Mouse (Mus musculus) myocyte (in vitro differentiated cells): Measurements from ENCODE around the gene Sltm. TPM values are rescaled to one million over a fixed set of nuclear protein-coding genes. Genes with fewer than 3 reads are reported as not detected.
A peak's percentile ranks its signal among the peaks of the same experiment; 100 is the strongest.

Experiments
- H3K27me3 ChIP-seq: one replicate; pipeline ENCODE4 v1.6.1; 2011; ENCODE audit not compliant: control insufficient read depth, insufficient read depth, insufficient read length
- H3K36me3 ChIP-seq: one replicate; pipeline ENCODE4 v1.6.1; 2011; ENCODE audit not compliant: control insufficient read depth, insufficient read depth
- H3K4me2 ChIP-seq: one replicate; pipeline ENCODE4 v1.6.1; 2011; ENCODE audit warnings: low read depth, control low read depth
- H3K4me3 ChIP-seq: one replicate; pipeline ENCODE4 v1.5.1; 2011; ENCODE audit warnings: mild to moderate bottlenecking, control low read depth, moderate library complexity
- H3K79me2 ChIP-seq: one replicate; pipeline ENCODE4 v1.6.1; 2011; ENCODE audit not compliant: control insufficient read depth, insufficient read depth
- H3ac ChIP-seq: one replicate; pipeline ENCODE4 v1.6.1; 2011; ENCODE audit not compliant: control insufficient read depth, insufficient read length
- CEBPB ChIP-seq: IDR thresholded peaks from 2 replicates; pipeline ENCODE4 v1.6.1; 2011; ENCODE audit warnings: mild to moderate bottlenecking, moderate library complexity; ENCODE audit not compliant: poor library complexity, insufficient read depth, severe bottlenecking
- E2F4 ChIP-seq: IDR thresholded peaks from one replicate; pipeline ENCODE4 v1.6.1; 2011; ENCODE audit warnings: mild to moderate bottlenecking, control low read depth, moderate library complexity; ENCODE audit not compliant: insufficient read depth
- MAX ChIP-seq: IDR thresholded peaks from one replicate; pipeline ENCODE4 v1.6.1; 2011; ENCODE audit warnings: low read depth, mild to moderate bottlenecking, control low read depth
- MYOD1 ChIP-seq, 3 experiments: IDR thresholded peaks; one replicate each; pipeline ENCODE4 v1.6.1; 2011; ENCODE audit warnings: control low read depth in 2 of 3, low read depth in 2 of 3, mild to moderate bottlenecking in 2 of 3, moderate library complexity in 1 of 3; ENCODE audit not compliant: insufficient read length in 2 of 3, control insufficient read depth in 1 of 3
- MYOG ChIP-seq, 3 experiments: IDR thresholded peaks; one replicate each; pipeline ENCODE4 v1.6.1; 2011; ENCODE audit warnings: control low read depth in 2 of 3, low read depth in 2 of 3, mild to moderate bottlenecking in 2 of 3; ENCODE audit not compliant: insufficient read length in 2 of 3, control insufficient read depth in 1 of 3, insufficient read depth in 1 of 3
- POLR2A ChIP-seq: IDR thresholded peaks from one replicate; pipeline ENCODE4 v1.6.1; 2011; ENCODE audit warnings: low read depth, mild to moderate bottlenecking, control low read depth, moderate library complexity; ENCODE audit not compliant: insufficient read length
- POLR2AphosphoS2 ChIP-seq: IDR thresholded peaks from one replicate; pipeline ENCODE4 v1.6.1; 2011; ENCODE audit warnings: low read depth, control low read depth; ENCODE audit not compliant: insufficient read length
- REST ChIP-seq: IDR thresholded peaks from one replicate; pipeline ENCODE4 v1.6.1; 2011; ENCODE audit warnings: mild to moderate bottlenecking, control low read depth, moderate library complexity; ENCODE audit not compliant: insufficient read depth, insufficient read length
- SRF ChIP-seq: IDR thresholded peaks from one replicate; pipeline ENCODE4 v1.6.1; 2011; ENCODE audit warnings: low read depth; ENCODE audit not compliant: control insufficient read depth, insufficient read length
- TCF12 ChIP-seq: IDR thresholded peaks from one replicate; pipeline ENCODE4 v1.6.1; 2011; ENCODE audit warnings: mild to moderate bottlenecking, control low read depth; ENCODE audit not compliant: poor library complexity, insufficient read depth, severe bottlenecking
- TCF3 ChIP-seq: IDR thresholded peaks from one replicate; pipeline ENCODE4 v1.6.1; 2011; ENCODE audit warnings: low read depth, control low read depth; ENCODE audit not compliant: insufficient read length
- USF1 ChIP-seq: IDR thresholded peaks from one replicate; pipeline ENCODE4 v1.6.1; 2011; ENCODE audit warnings: low read depth, mild to moderate bottlenecking, control low read depth, moderate library complexity
- polyA plus RNA-seq: library from polyadenylated mRNA; unstranded; fragments of >200 nt; fragmentation: generic; extraction: Trizol; gene quantifications from one replicate; pipeline ENCODE4 v1.2.1, GENCODE M21; 2012; ENCODE audit warnings: missing spikeins

The Sltm gene
- 10.8 TPM for polyA plus RNA-seq

DNA sequence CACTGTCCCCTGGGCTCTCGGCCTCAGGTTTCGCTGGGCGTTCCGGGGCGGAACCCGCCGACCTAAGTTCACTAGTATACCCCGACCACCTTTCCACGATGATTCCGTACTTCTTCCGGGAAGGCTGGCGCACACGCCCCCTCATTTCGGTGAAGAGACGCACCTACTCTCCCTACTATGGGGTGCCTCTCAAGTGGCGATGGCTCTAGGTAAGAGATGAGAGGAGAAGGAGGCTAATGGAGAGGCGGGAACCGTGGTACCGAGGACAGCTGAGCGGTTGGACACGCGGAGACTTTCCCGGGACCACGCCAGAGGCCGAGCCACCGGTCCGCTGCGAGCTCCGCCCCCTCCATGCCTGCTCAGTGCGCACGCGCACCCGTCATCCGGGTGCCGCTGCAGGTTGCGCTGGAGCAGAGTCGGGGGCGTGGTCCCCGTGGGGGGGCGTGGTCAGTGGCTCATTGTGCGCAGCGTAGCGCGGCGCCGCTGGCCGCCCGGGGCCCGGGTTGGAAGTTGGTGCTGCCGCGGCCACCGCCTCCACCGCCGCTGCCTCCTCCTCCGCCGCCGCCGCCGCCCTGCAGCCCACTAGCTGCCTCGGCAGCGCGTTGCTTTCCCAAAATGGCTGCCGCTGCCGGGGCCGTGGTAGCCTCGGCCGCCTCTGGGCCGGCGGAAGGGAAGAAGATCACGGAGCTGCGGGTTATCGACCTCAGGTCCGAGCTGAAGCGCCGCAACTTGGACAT is at the start of gene Sltm:
Sltm (plus strand) TSS at position 450 of the 737 bp plus-strand sequence.
- Histone ChIP-seq H3K4me2 (peak within 1 kb of the TSS; percentile 98), H3K4me3 (peak within 1 kb of the TSS; percentile 77), H3K79me2 (peaks cover 43% of the 10 kb centered on the region), H3ac (peak within 1 kb of the TSS; percentile 93), H3K36me3 (peaks cover 13% of the 10 kb centered on the region), H3K27me3 (no peaks in the 10 kb centered on the region)
- TF ChIP-seq POLR2AphosphoS2: peak; percentile 53
- no peak for TF ChIP-seq TCF3
- TF ChIP-seq TCF12: no peak
- no peak for TF ChIP-seq CEBPB
- TF ChIP-seq MYOG (IDR thresholded peaks at IDR 0.05; ENCODE audit: control insufficient read depth in 1 of 3, insufficient read depth in 1 of 3, insufficient read length in 2 of 3, low read depth in 2 of 3): peak in 1 of 3 experiments; percentile 2
- TF ChIP-seq MYOD1 (IDR thresholded peaks at IDR 0.05; ENCODE audit: control insufficient read depth in 1 of 3, insufficient read length in 2 of 3, low read depth in 2 of 3): peak in 1 of 3 experiments; percentile 32
- TF ChIP-seq POLR2A: peak; percentile 67

DNA sequence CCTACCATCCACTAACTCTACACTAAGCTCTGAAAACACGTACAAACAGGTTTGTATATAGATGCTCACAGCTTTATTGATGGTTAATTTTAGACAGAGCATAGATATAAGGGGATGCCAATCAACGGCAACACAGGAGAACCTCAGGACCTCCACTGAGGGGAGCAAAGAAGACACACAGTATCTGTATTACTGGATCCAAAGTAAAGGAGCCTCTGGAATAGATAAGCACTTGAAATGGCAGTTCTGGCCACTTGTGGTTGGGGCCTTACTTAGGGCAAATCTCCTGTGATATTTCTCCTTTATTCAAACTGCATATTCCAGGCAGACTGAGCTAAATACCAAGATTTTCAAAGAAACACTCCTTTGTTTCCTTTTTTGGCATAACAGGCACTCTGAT is 49.5 kb upstream of the Sltm start:
- Histone ChIP-seq H3K27me3 (no peaks in the 10 kb centered on the region), H3ac (no peak overlapping the region), H3K4me2 (no peak overlapping the region), H3K4me3 (no peak overlapping the region), H3K36me3 (peaks cover 6% of the 10 kb centered on the region), H3K79me2 (peaks cover 93% of the 10 kb centered on the region)
- TF ChIP-seq USF1 (no peak), TCF12 (no peak), TCF3 (no peak), POLR2A (no peak), REST (no peak), E2F4 (no peak), CEBPB (no peak), MAX (no peak), MYOG (IDR thresholded peaks at IDR 0.05; ENCODE audit: control insufficient read depth in 1 of 3, insufficient read depth in 1 of 3, insufficient read length in 2 of 3, low read depth in 2 of 3) (no peak), SRF (no peak), MYOD1 (IDR thresholded peaks at IDR 0.05; ENCODE audit: control insufficient read depth in 1 of 3, insufficient read length in 2 of 3, low read depth in 2 of 3) (no peak), POLR2AphosphoS2 (no peak)

DNA sequence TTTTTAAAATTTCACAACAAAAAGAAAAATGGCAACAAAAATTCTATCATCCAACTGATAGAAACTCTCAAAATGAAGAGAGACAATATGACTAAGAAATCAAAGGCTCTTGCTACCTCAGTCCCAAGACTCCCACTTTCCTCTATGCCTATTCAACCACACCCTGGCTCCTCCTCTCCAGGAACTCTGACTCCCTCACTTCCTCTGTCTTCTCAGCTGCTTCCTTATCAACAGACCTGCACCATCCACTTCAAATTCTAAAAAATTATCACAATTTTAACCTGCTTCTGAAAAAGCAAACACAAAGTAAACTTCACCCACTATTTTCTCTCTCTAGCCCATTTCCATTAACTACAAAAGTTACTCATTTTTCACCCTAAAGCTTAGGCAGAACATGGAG is 45.6 kb upstream of the Sltm start:
- Histone ChIP-seq H3K79me2 (peaks cover 97% of the 10 kb centered on the region), H3ac (no peak overlapping the region), H3K4me3 (no peak overlapping the region), H3K36me3 (peaks cover 6% of the 10 kb centered on the region), H3K4me2 (no peak overlapping the region), H3K27me3 (no peaks in the 10 kb centered on the region)
- no peak for TF ChIP-seq USF1
- no peak for TF ChIP-seq TCF12
- TF ChIP-seq POLR2A: no peak
- TF ChIP-seq TCF3: no peak
- no peak for TF ChIP-seq POLR2AphosphoS2
- no peak for TF ChIP-seq CEBPB
- no peak for TF ChIP-seq E2F4
- TF ChIP-seq MAX: no peak
- TF ChIP-seq SRF: no peak
- TF ChIP-seq MYOG (IDR thresholded peaks at IDR 0.05; ENCODE audit: control insufficient read depth in 1 of 3, insufficient read depth in 1 of 3, insufficient read length in 2 of 3, low read depth in 2 of 3): no peak
- no peak for TF ChIP-seq MYOD1 (IDR thresholded peaks at IDR 0.05; ENCODE audit: control insufficient read depth in 1 of 3, insufficient read length in 2 of 3, low read depth in 2 of 3)
- no peak for TF ChIP-seq REST

DNA sequence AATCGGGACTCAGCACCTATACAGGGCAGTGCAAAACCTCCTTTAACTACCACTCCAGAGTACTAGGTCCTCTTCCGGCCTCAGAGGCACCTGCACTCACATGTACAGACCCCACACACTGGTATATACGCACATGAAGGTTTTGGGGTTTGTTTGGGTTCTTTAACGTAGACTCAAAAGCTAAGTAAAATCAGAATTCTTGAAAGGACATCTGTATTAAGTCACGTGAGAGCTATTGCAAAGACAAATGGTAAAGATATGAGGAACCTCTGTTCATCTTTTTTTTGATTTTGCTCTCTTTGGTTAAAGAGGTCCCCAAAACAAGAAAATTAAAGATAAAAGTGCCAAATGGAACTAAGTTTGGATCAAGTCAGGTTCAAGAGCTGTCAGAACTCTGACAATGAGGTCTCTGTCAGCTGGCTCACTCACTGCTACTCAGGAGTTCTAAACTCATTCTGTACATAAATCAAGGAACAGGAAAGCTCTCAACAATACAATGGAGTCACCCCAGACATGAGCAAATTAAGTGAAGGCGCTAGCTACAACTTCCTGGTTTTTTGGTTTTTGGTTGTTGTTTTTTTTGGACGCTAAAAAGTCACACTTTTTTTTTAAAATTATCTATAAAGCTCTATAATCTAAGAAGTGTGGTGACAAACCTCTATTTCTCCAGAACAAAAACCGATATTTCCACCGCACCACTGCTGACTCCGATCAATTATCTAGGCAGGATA is 40.1 kb upstream of the Sltm start:
- Histone ChIP-seq H3K36me3 (no peaks in the 10 kb centered on the region), H3K79me2 (peaks cover 56% of the 10 kb centered on the region), H3K27me3 (peaks cover 5% of the 10 kb centered on the region), H3ac (peak overlapping the region; percentile 83), H3K4me2 (peak overlapping the region; percentile 90), H3K4me3 (peak overlapping the region; percentile 31)
- TF ChIP-seq MYOD1 (IDR thresholded peaks at IDR 0.05; ENCODE audit: control insufficient read depth in 1 of 3, insufficient read length in 2 of 3, low read depth in 2 of 3): no peak
- no peak for TF ChIP-seq CEBPB
- no peak for TF ChIP-seq POLR2A
- no peak for TF ChIP-seq TCF3
- TF ChIP-seq REST: no peak
- no peak for TF ChIP-seq USF1
- no peak for TF ChIP-seq MAX
- TF ChIP-seq SRF: no peak
- TF ChIP-seq MYOG (IDR thresholded peaks at IDR 0.05; ENCODE audit: control insufficient read depth in 1 of 3, insufficient read depth in 1 of 3, insufficient read length in 2 of 3, low read depth in 2 of 3): no peak
- no peak for TF ChIP-seq E2F4
- TF ChIP-seq POLR2AphosphoS2: no peak
- no peak for TF ChIP-seq TCF12
